In genomic region chr16:59403684-59404083, GRCm38 (mm10) we compare ENCODE assay signal across 9 mouse cellular contexts. TPM values are rescaled to one million over a fixed set of nuclear protein-coding genes. Genes with fewer than 3 reads are reported as not detected.
DNase-seq lines count a peak whose midpoint lies in the region; TF ChIP-seq lines count a peak whose summit lies in the region.
"Had no signal": no experiment of that assay in that cellular context is flagged by ENCODE, and none has a peak within 500 bp of the region (broad histone marks: within the 10 kb centered on the region; RNA-seq: fewer than 3 reads in every experiment).

No protein-coding gene starts in this region.

- intact Hi-C loops in gastrocnemius, postnatal 14 days (cut with DNase I; ENCODE audit: low total_unique reads), result no loop called here

- no peaks in the 10 kb centered on the region for H3K4me1 ChIP-seq in cortical plate, adult 2 months (ENCODE audit: control insufficient read depth, insufficient read depth, low read length)
- H3K4me1 ChIP-seq: liver, embryonic 15.5 days had no signal

- TF ChIP-seq POLR2A in cortical plate, adult 2 months (IDR thresholded peaks at IDR 0.05; ENCODE audit: extremely low read depth, insufficient read depth, low read length), result no peak

- TF ChIP-seq CTCF in cortical plate, adult 2 months (IDR thresholded peaks at IDR 0.05; ENCODE audit: extremely low read depth, insufficient read depth, low read length), result peak; percentile 80

- peak; percentile 16 to 55 for DNase-seq in layer of hippocampus, postnatal 14 days (ENCODE audit: low spot score in 2 of 2)
- DNase-seq in layer of hippocampus, adult 9-10 months (ENCODE audit: low spot score), result no peak
- DNase-seq in ES-CJ7 (ENCODE audit: low read depth, low spot score), result peak; percentile 61
- DNase-seq in induced T-regulatory cell, adult 2 months (ENCODE audit: low read depth), result peak; percentile 56
- peak; percentile 53 for DNase-seq in mesoderm, embryonic 11.5 days (ENCODE audit: low read depth, low spot score)
- DNase-seq in gastrocnemius, postnatal 25 days, result no peak
- DNase-seq in gastrocnemius, postnatal 14 days, result no peak

- H3K27ac ChIP-seq in cortical plate, adult 2 months (ENCODE audit: insufficient read depth, low read length), result no peak overlapping the region
- H3K27ac ChIP-seq: liver, embryonic 15.5 days had no signal

- no peak overlapping the region for H3K4me3 ChIP-seq in cortical plate, adult 2 months (ENCODE audit: insufficient read depth, low read length)
- H3K4me3 ChIP-seq: liver, embryonic 15.5 days had no signal

RNA-seq across cellular contexts. Expression of gene Gabrr3, which starts 3.4 kb away (rescaled TPM):
- total RNA-seq in layer of hippocampus, postnatal 14 days (2021), result not detected
- polyA plus RNA-seq in cortical plate, adult 2 months (2012; rRNA removed), result 0.02 TPM in 2 replicates
- not detected for total RNA-seq in gastrocnemius, postnatal 25 days (2021)
- not detected for total RNA-seq in gastrocnemius, postnatal 14 days (2021)
- polyA plus RNA-seq: liver, embryonic 15.5 days had no signal

RNA-seq across cellular contexts. Expression of gene Olfr209, which starts 39.9 kb away (rescaled TPM):
- total RNA-seq in layer of hippocampus, postnatal 14 days (2021), result not detected
- polyA plus RNA-seq in cortical plate, adult 2 months (2012; rRNA removed), result not detected in 2 replicates
- total RNA-seq in gastrocnemius, postnatal 25 days (2021), result not detected
- not detected for total RNA-seq in gastrocnemius, postnatal 14 days (2021)
- polyA plus RNA-seq: liver, embryonic 15.5 days had no signal

RNA-seq across cellular contexts. Expression of gene Olfr206, which starts 54.6 kb away (rescaled TPM):
- total RNA-seq in layer of hippocampus, postnatal 14 days (2021), result not detected
- not detected in 2 replicates for polyA plus RNA-seq in cortical plate, adult 2 months (2012; rRNA removed)
- total RNA-seq in gastrocnemius, postnatal 25 days (2021), result not detected
- not detected for total RNA-seq in gastrocnemius, postnatal 14 days (2021)
- polyA plus RNA-seq: liver, embryonic 15.5 days had no signal

Comparison
In these comparisons a context has a peak if more than half of its experiments do, and no peak if none do; other contexts are left out.
1. DNase-seq: peak in layer of hippocampus, postnatal 14 days (2 of 2), ES-CJ7 (single experiment), induced T-regulatory cell, adult 2 months (single experiment) and mesoderm, embryonic 11.5 days (single experiment); none in layer of hippocampus, adult 9-10 months (single experiment), gastrocnemius, postnatal 25 days (single experiment) and gastrocnemius, postnatal 14 days (single experiment).